Mouse (Mus musculus) C2C12 (cell line): Measurements from ENCODE around the gene Cacng8.

Experiments
- CTCF ChIP-seq: IDR thresholded peaks from one replicate; pipeline ENCODE4 v1.5.1; 2011; ENCODE audit not compliant: control insufficient read depth, insufficient read depth, insufficient read length
- MYOG ChIP-seq: IDR thresholded peaks from one replicate; pipeline ENCODE4 v1.6.1; 2011; ENCODE audit not compliant: control insufficient read depth, insufficient read length; ENCODE audit errors: extremely low read depth

DNA sequence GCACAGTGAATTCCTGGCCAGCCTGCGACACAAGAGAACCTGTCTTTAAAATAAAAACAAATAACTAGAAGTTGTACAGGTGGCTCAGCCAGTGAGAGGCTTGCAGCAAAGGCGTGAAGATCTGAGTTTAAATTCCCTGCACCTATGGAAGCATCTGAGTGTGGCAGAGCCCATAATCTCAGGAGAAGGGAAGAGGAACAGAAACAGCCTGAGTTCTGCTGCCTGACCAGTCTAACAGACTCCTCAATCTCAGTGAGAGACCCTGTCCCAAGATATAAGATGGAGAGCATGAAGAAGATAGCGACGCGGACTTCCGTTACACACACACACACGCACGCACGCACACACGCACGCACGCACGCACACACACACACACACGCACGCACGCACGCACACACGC lies 2.7 kb upstream of the Cacng8 start:
- no peak for TF ChIP-seq MYOG
- TF ChIP-seq CTCF, result no peak
